In the genomic region with DNA sequence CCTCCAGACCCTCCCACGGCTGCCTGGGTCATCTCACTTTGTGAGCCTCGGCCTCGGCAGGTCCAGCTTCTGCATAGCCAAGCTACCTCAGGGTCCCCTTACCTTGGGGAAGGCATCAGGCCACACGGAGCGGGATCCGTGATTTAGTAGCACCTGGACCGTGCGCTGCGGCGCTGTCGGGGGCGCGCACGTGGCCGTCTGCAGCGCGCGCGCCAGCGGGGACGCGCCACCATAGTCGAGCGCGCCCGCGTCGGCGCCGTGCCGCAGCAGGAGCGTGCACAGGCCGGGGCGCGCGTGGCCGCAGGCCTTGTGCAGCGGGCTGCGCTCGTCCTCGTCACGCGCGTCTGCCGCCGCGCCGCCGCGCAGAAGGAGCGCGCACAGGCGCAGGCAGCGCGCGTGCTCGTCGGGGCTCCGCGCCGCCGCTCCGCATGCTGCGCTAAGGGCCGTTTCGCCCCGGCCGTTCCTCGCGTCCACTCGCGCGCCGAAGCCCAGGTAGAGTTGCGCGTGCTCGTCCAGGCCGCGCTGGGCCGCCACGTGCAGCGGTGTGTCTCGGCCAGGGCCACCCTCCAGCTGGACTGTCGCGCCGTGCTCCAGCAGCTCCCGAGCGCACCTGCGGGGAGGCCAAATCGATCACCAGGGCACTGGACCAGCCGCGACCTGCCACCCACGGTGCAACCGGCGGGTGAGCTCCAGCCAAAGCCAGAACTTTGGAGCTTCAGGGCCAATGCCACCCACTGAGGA, we compare ENCODE assay signal across 7 mouse cellular contexts. TPM values are rescaled to one million over a fixed set of nuclear protein-coding genes. Genes with fewer than 3 reads are reported as not detected.
DNase-seq lines count a peak whose midpoint lies in the region; ATAC-seq and TF ChIP-seq lines count a peak whose summit lies in the region.

No protein-coding gene starts in this region.

- H3K36me3 ChIP-seq in E14TG2a.4 (ENCODE audit: insufficient read depth, low read length) (no peaks in the 10 kb centered on the region), ES-Bruce4 (ENCODE audit: control insufficient read depth, insufficient read depth, low read length, poor library complexity, severe bottlenecking) (no peaks in the 10 kb centered on the region)
- H3K36me3 ChIP-seq in embryonic facial prominence, embryonic 11.5 days (replicated peaks; ENCODE audit: control insufficient read depth, insufficient read depth, low read depth, low read length) = no peaks in the 10 kb centered on the region
- H3K36me3 ChIP-seq in hindbrain, embryonic 10.5 days = no peaks in the 10 kb centered on the region
- H3K36me3 ChIP-seq in limb, embryonic 10.5 days = no peaks in the 10 kb centered on the region

- H3K4me2 ChIP-seq in embryonic facial prominence, embryonic 11.5 days (ENCODE audit: low read depth, low read length) = peak overlapping the region; percentile 91

- no peak for TF ChIP-seq EP300 in ES-Bruce4 (IDR thresholded peaks at IDR 0.05; ENCODE audit: insufficient read depth, low read depth, low read length)

- TF ChIP-seq POLR2A in ES-Bruce4 (IDR thresholded peaks at IDR 0.05; ENCODE audit: insufficient read depth, low read length) = no peak

- WGBS in embryonic facial prominence, embryonic 11.5 days = under 1% methylated on average over 86 of the region's 95 CpGs
- 3% methylated on average over 94 of the region's 95 CpGs for WGBS in hindbrain, embryonic 10.5 days
- WGBS in limb, embryonic 10.5 days = under 1% methylated on average over 95 of the region's 95 CpGs

- 0 out of 2 replicates have a peak, but pooled peaks have one; percentile 25 for ATAC-seq in embryonic facial prominence, embryonic 11.5 days (replicated peaks; ENCODE audit: insufficient number of reproducible peaks, low FRiP score, low TSS enrichment, low read depth)

- H3K27me3 ChIP-seq in E14TG2a.4 (ENCODE audit: insufficient read depth, low read length) (peaks cover 83% of the 10 kb centered on the region), ES-Bruce4 (ENCODE audit: control insufficient read depth, insufficient read depth, low read length, poor library complexity, severe bottlenecking) (no peaks in the 10 kb centered on the region)
- H3K27me3 ChIP-seq in embryonic facial prominence, embryonic 11.5 days (ENCODE audit: control insufficient read depth, insufficient read depth, low read length) = peaks cover 23% of the 10 kb centered on the region
- H3K27me3 ChIP-seq in hindbrain, embryonic 10.5 days (ENCODE audit: insufficient read depth, poor library complexity, severe bottlenecking) = peaks cover 89% of the 10 kb centered on the region
- peaks cover 93% of the 10 kb centered on the region for H3K27me3 ChIP-seq in limb, embryonic 10.5 days (ENCODE audit: low read depth, poor library complexity, severe bottlenecking)

- peak; percentile 49 for DNase-seq in embryonic facial prominence, embryonic 11.5 days (ENCODE audit: low spot score)
- DNase-seq in hindbrain, embryonic 10.5 days (ENCODE audit: low spot score) = peak; percentile 40
- peak; percentile 55 for DNase-seq in limb, embryonic 10.5 days (ENCODE audit: low spot score)
- DNase-seq in retina, embryonic 14.5 days (ENCODE audit: low spot score) = peak; percentile 50
- no peak for DNase-seq in thymus, adult 18-20 months

- TF ChIP-seq CTCF in E14TG2a.4 (conservative IDR thresholded peaks at IDR 0.05; ENCODE audit: low read length) = no peak
- TF ChIP-seq CTCF in ES-Bruce4 (IDR thresholded peaks at IDR 0.05; ENCODE audit: low read depth, low read length) = no peak

- H3K27ac ChIP-seq in ES-Bruce4 (ENCODE audit: insufficient read depth, low read length) = no peak overlapping the region
- H3K27ac ChIP-seq in embryonic facial prominence, embryonic 11.5 days (replicated peaks; ENCODE audit: low read depth, low read length) = no peak overlapping the region
- H3K27ac ChIP-seq in hindbrain, embryonic 10.5 days = peak overlapping the region; percentile 75
- H3K27ac ChIP-seq in limb, embryonic 10.5 days = peak overlapping the region; percentile 77

- H3K4me1 ChIP-seq in E14TG2a.4 (replicated peaks; ENCODE audit: low read depth, low read length) = peaks cover 29% of the 10 kb centered on the region
- H3K4me1 ChIP-seq in ES-Bruce4 (ENCODE audit: control insufficient read depth, insufficient read depth, low read length) = no peaks in the 10 kb centered on the region
- no peaks in the 10 kb centered on the region for H3K4me1 ChIP-seq in embryonic facial prominence, embryonic 11.5 days (ENCODE audit: control insufficient read depth, insufficient read depth, low read length)
- peaks cover 35% of the 10 kb centered on the region for H3K4me1 ChIP-seq in hindbrain, embryonic 10.5 days (replicated peaks)
- peaks cover 18% of the 10 kb centered on the region for H3K4me1 ChIP-seq in limb, embryonic 10.5 days

- H3K9me3 ChIP-seq in E14TG2a.4 (ENCODE audit: low read length) (no peaks in the 10 kb centered on the region), ES-Bruce4 (replicated peaks; ENCODE audit: control insufficient read depth, insufficient read depth, low read length, poor library complexity, severe bottlenecking) (no peaks in the 10 kb centered on the region)
- no peaks in the 10 kb centered on the region for H3K9me3 ChIP-seq in embryonic facial prominence, embryonic 11.5 days (replicated peaks; ENCODE audit: control insufficient read depth, low read length)
- no peaks in the 10 kb centered on the region for H3K9me3 ChIP-seq in hindbrain, embryonic 10.5 days
- no peaks in the 10 kb centered on the region for H3K9me3 ChIP-seq in limb, embryonic 10.5 days (replicated peaks)

- peak overlapping the region; percentile 27 for H3K9ac ChIP-seq in ES-Bruce4 (ENCODE audit: low read depth, poor library complexity, severe bottlenecking)
- H3K9ac ChIP-seq in embryonic facial prominence, embryonic 11.5 days (replicated peaks; ENCODE audit: low read length) = peak overlapping the region; percentile 59

- peak overlapping the region; percentile 85 for H3K4me3 ChIP-seq in E14TG2a.4 (replicated peaks; ENCODE audit: low read length)
- H3K4me3 ChIP-seq in ES-Bruce4 (ENCODE audit: low read depth, low read length) = peak overlapping the region; percentile 89
- H3K4me3 ChIP-seq in embryonic facial prominence, embryonic 11.5 days (ENCODE audit: low read depth, low read length) = peak overlapping the region; percentile 59
- peak overlapping the region; percentile 65 for H3K4me3 ChIP-seq in hindbrain, embryonic 10.5 days
- peak overlapping the region; percentile 71 for H3K4me3 ChIP-seq in limb, embryonic 10.5 days

RNA-seq across cellular contexts. Expression of a gene that starts 37.3 kb away (rescaled TPM):
- polyA plus RNA-seq in ES-Bruce4 (2011; ENCODE audit: insufficient read depth, insufficient read length, low read depth, missing spikeins) = 5.7 and 7.1 TPM in 2 replicates
- polyA plus RNA-seq in embryonic facial prominence, embryonic 11.5 days (2014; fragmentation: Nextera tagmentation; extraction: Ambion mirVana) = 5.5 and 7.2 TPM in 2 replicates
- polyA plus RNA-seq in hindbrain, embryonic 10.5 days (2016; fragmentation: Nextera tagmentation; extraction: Ambion mirVana) = 27.2 and 41.2 TPM in 2 replicates
- 5.3 and 9.5 TPM in 2 replicates for polyA plus RNA-seq in limb, embryonic 10.5 days (2016; fragmentation: Nextera tagmentation; extraction: Ambion mirVana)

RNA-seq across cellular contexts. Expression of a gene that starts 46.2 kb away (rescaled TPM):
- not detected in 2 replicates for polyA plus RNA-seq in ES-Bruce4 (2011; ENCODE audit: insufficient read depth, insufficient read length, low read depth, missing spikeins)
- polyA plus RNA-seq in embryonic facial prominence, embryonic 11.5 days (2014; fragmentation: Nextera tagmentation; extraction: Ambion mirVana) = not detected in 2 replicates
- 0.09 and 0.22 TPM in 2 replicates for polyA plus RNA-seq in hindbrain, embryonic 10.5 days (2016; fragmentation: Nextera tagmentation; extraction: Ambion mirVana)
- not detected in 2 replicates for polyA plus RNA-seq in limb, embryonic 10.5 days (2016; fragmentation: Nextera tagmentation; extraction: Ambion mirVana)

Comparison
In these comparisons a context has a peak if more than half of its experiments do, and no peak if none do; other contexts are left out.
1. H3K27ac ChIP-seq: peak in hindbrain, embryonic 10.5 days (single experiment) and limb, embryonic 10.5 days (single experiment); none in ES-Bruce4 (single experiment) and embryonic facial prominence, embryonic 11.5 days (single experiment).
2. DNase-seq: peak in embryonic facial prominence, embryonic 11.5 days (single experiment), hindbrain, embryonic 10.5 days (single experiment), limb, embryonic 10.5 days (single experiment) and retina, embryonic 14.5 days (single experiment); none in thymus, adult 18-20 months (0 of 2).
3. Peak in every context shown above with its lines, with median percentiles within 50 percentile points of each other: H3K4me3 ChIP-seq.